Mouse (Mus musculus) midbrain, embryonic 16.5 days (tissue): ENCODE results near the gene Gm21987. TPM values are rescaled to one million over a fixed set of nuclear protein-coding genes. Genes with fewer than 3 reads are reported as not detected.

ENCODE experiments used
- ATAC-seq: fragments of 200-750 bp; cut with Nextera tagmentation; 2 replicates; pipeline ENCODE4 v1.8.0; 2017; ENCODE audit warnings: moderate TSS enrichment
- H3K27ac ChIP-seq: fragments of 300-500 bp; sonication (generic); 2 replicates; pipeline ENCODE4 v1.5.1; 2014; ENCODE audit warnings: mild to moderate bottlenecking, low read length, mixed read lengths
- H3K27me3 ChIP-seq: fragments of 300-500 bp; sonication (generic); 2 replicates; pipeline ENCODE4 v1.6.1; 2014; ENCODE audit warnings: low read depth, low read length, mixed read lengths; ENCODE audit not compliant: control insufficient read depth, insufficient read depth
- H3K36me3 ChIP-seq: fragments of 300-500 bp; sonication (generic); 2 replicates; pipeline ENCODE4 v1.6.1; 2014; ENCODE audit warnings: mild to moderate bottlenecking, low read length, moderate library complexity, mixed read lengths; ENCODE audit not compliant: control insufficient read depth, insufficient read depth
- H3K4me1 ChIP-seq: fragments of 300-500 bp; sonication (generic); 2 replicates; pipeline ENCODE4 v1.6.1; 2014; ENCODE audit warnings: mild to moderate bottlenecking, low read length, mixed read lengths; ENCODE audit not compliant: control insufficient read depth, insufficient read depth
- H3K4me2 ChIP-seq: fragments of 300-500 bp; sonication (generic); 2 replicates; pipeline ENCODE4 v1.6.1; 2014; ENCODE audit warnings: mild to moderate bottlenecking, low read length, mixed read lengths
- H3K4me3 ChIP-seq: fragments of 300-500 bp; sonication (generic); 2 replicates; pipeline ENCODE4 v1.5.1; 2014; ENCODE audit warnings: low read depth, mild to moderate bottlenecking, low read length, moderate library complexity, mixed read lengths
- H3K9ac ChIP-seq: fragments of 300-500 bp; sonication (generic); 2 replicates; pipeline ENCODE4 v1.6.1; 2014; ENCODE audit warnings: low read depth, low read length, mixed read lengths
- H3K9me3 ChIP-seq: fragments of 300-500 bp; sonication (generic); replicated peaks from 2 replicates; pipeline ENCODE4 v1.6.1; 2014; ENCODE audit warnings: mild to moderate bottlenecking, low read length, mixed read lengths; ENCODE audit not compliant: control insufficient read depth, poor library complexity, severe bottlenecking
- WGBS: fragments of 180-500 bp; shearing (Covaris S2); extraction: QIAGEN DNeasy Blood & Tissue Kit; methylation state at CpG from one replicate; pipeline ENCODE4 v1.1.7; 2014; 5-methylcytosine and 5-hydroxymethylcytosine counted together
- polyA plus RNA-seq: library from polyadenylated mRNA; unstranded; fragments of >200 nt; fragmentation: Nextera tagmentation; extraction: Ambion mirVana; gene quantifications from 2 replicates; pipeline ENCODE4 v1.2.1, GENCODE M21; 2015

Gene Gm21987
- polyA plus RNA-seq, 1 experiment from 2014 or later: not detected

DNA sequence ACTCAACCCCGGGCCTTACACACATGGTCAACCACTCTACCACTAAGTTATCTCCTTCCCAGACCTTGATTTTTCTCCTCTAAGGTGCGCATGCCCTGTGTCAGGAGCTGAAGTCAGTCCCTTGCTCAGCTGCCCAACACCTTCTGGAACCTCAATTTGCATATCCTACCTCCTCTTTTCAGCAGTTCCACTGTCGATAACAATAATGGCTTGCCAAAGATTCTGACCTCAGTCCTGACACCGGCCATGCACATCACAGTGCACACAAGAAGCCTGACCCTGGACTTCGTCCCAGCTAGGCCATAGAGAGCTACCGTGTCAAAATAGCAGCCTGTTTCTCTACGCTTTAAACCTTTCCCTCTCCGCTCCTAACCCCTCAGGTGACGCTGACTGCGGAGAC, 26.6 kb downstream of the Gm21987 start:
- no peak overlapping the region for H3K9ac ChIP-seq
- no peak overlapping the region for H3K4me3 ChIP-seq
- no peak overlapping the region for H3K27ac ChIP-seq
- no peak for ATAC-seq
- H3K4me1 ChIP-seq: peaks cover 4% of the 10 kb centered on the region; the same call in 1 of the 2 replicates
- WGBS: 87% methylated on average over 10 of the region's 10 CpGs
- H3K36me3 ChIP-seq: no peaks in the 10 kb centered on the region
- no peaks in the 10 kb centered on the region for H3K27me3 ChIP-seq
- H3K9me3 ChIP-seq: no peaks in the 10 kb centered on the region
- no peak overlapping the region for H3K4me2 ChIP-seq

DNA sequence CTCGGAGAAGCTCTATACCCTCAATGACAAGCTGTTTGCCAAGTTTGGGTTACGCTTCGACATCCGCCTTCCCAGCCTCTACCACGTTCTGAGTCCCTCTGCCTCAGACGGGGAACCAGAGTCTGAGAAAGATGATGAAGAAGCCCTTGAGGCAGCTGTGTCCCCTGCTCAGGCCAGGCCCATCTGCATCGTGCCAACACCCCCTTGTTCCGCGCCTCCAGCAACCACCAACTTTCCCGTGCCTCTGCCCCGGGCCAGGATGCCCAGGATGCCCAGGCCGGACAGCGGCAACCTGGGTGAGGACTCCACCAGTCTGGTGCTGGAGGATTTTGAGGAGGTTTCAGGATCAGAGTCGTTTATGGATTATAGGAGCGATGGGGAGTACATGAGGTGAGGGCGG, 27.1 kb downstream of the Gm21987 start:
- no peak overlapping the region for H3K4me3 ChIP-seq
- no peak for ATAC-seq
- no peak overlapping the region for H3K9ac ChIP-seq
- H3K27me3 ChIP-seq: no peaks in the 10 kb centered on the region
- H3K27ac ChIP-seq: no peak overlapping the region
- no peaks in the 10 kb centered on the region for H3K36me3 ChIP-seq
- peaks cover 4% of the 10 kb centered on the region; the same call in 1 of the 2 replicates for H3K4me1 ChIP-seq
- WGBS: 89% methylated on average over 16 of the region's 16 CpGs
- no peak overlapping the region for H3K4me2 ChIP-seq
- H3K9me3 ChIP-seq: no peaks in the 10 kb centered on the region

- no peak for ATAC-seq
- WGBS: 84% methylated on average over 10 of the region's 10 CpGs
Observed at GRCm38 (mm10) chr16:38374379-38375140, 27.7 kb downstream of the Gm21987 start.

DNA sequence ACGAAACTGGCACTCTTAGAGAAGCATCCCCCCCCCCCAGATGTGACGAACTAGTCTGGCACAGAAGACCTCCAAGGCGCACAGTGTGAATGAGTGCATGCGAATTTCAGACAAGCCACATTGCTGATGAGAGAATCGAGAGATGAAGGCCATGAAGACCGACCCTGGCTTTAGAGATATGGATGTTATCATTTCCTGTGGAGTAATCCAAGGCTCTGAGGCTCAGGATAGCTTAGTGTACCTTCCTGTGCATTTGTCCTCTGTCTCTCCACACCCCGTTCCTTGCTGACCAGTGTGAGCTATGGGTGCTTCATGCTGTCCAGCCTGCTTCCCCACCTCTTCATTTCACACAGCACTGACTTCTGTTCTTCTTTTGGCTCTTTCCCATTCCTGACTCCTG, 28.3 kb downstream of the Gm21987 start:
- Histone ChIP-seq H3K4me2 (no peak overlapping the region), H3K36me3 (no peaks in the 10 kb centered on the region), H3K9me3 (no peaks in the 10 kb centered on the region), H3K4me3 (no peak overlapping the region), H3K9ac (no peak overlapping the region), H3K4me1 (peaks cover 4% of the 10 kb centered on the region; the same call in 1 of the 2 replicates), H3K27ac (no peak overlapping the region), H3K27me3 (no peaks in the 10 kb centered on the region)
- WGBS: 87% methylated on average over 7 of the region's 7 CpGs
- ATAC-seq: no peak

More at GRCm38 (mm10) chr16:38374379-38375140, 27.7 kb downstream of the Gm21987 start:
- Histone ChIP-seq H3K27ac (no peak overlapping the region), H3K27me3 (no peaks in the 10 kb centered on the region), H3K9me3 (no peaks in the 10 kb centered on the region), H3K36me3 (no peaks in the 10 kb centered on the region), H3K4me1 (peaks cover 4% of the 10 kb centered on the region; the same call in 1 of the 2 replicates), H3K9ac (no peak overlapping the region), H3K4me3 (no peak overlapping the region), H3K4me2 (no peak overlapping the region)

DNA sequence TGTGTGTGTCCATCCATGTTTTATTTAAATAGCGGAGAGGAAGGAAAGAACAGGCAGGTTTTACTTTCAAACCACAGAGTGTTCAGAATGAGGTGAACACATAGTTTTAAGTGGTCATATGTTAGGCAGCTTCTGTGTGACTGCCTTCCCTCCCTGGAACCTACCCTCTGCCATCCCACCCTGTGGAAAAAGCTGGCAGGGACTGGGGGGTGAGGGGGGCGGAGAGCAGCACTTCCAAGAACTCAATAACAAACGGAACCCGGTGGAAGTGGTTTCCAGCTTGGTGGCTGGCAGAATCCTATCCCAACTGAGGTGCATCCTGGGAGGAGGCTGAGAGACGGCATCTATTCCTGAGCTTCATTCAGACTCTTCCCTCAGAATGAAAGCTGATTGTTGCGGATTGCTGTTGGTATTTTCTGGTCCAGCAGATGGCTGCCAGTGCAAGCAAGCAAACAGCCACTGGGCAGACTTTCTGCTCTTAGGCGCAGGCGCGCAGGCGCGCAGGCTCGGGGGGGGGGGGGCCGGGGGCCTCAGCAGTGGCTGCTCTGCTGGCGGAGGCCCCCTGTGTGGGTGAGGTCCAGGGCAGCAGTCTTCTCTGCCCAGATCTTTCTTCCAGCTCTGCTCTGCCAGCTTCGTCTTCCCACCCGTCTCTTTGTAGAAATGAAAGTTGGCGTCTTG, 29.5 kb downstream of the Gm21987 start:
- Histone ChIP-seq H3K9me3 (no peaks in the 10 kb centered on the region), H3K27ac (peak overlapping the region; percentile 83), H3K27me3 (no peaks in the 10 kb centered on the region), H3K4me2 (peak overlapping the region; percentile 57), H3K36me3 (no peaks in the 10 kb centered on the region), H3K4me1 (peaks cover 4% of the 10 kb centered on the region; the same call in 1 of the 2 replicates), H3K4me3 (peak overlapping the region; percentile 32), H3K9ac (peak overlapping the region; percentile 66; the same call in 1 of the 2 replicates)
- 21% methylated on average over 12 of the region's 17 CpGs for WGBS
- ATAC-seq: peak; percentile 89

- H3K9ac ChIP-seq: peak overlapping the region; percentile 66; the same call in 1 of the 2 replicates
- H3K4me1 ChIP-seq: peaks cover 4% of the 10 kb centered on the region; the same call in 1 of the 2 replicates
- 52% methylated on average over 8 of the region's 8 CpGs for WGBS
- peak; percentile 54; the same call in 1 of the 2 replicates for ATAC-seq
- H3K27me3 ChIP-seq: no peaks in the 10 kb centered on the region
- H3K4me3 ChIP-seq: peak overlapping the region; percentile 32
- H3K27ac ChIP-seq: peak overlapping the region; percentile 83
- no peaks in the 10 kb centered on the region for H3K9me3 ChIP-seq
- peak overlapping the region; percentile 57 for H3K4me2 ChIP-seq
- no peaks in the 10 kb centered on the region for H3K36me3 ChIP-seq
Observed at GRCm38 (mm10) chr16:38376841-38377249, 30.0 kb downstream of the Gm21987 start.

DNA sequence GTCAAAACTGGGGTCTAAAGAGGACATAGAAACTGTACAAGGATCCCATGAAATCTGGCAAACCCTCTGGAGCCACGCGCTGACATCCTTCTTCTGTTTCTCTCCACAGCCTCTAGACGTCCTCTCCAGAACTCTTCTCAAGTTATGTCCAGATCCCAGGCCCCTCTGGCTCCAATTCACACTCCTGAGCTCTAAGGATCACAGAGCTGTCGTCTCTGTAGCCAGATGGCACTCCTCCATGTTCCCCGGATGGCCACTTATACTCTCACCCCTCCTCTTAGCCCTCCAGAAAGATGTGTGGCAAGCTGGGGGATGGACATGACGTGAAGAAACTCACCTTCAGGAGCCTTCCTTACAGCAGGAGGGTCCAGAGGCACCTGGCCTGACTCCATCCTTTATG, 30.7 kb downstream of the Gm21987 start:
- no peak for ATAC-seq
- Histone ChIP-seq H3K27me3 (no peaks in the 10 kb centered on the region), H3K4me3 (no peak overlapping the region), H3K4me2 (no peak overlapping the region), H3K4me1 (peaks cover 4% of the 10 kb centered on the region; the same call in 1 of the 2 replicates), H3K9ac (no peak overlapping the region), H3K27ac (no peak overlapping the region), H3K36me3 (no peaks in the 10 kb centered on the region), H3K9me3 (no peaks in the 10 kb centered on the region)
- 84% methylated on average over 6 of the region's 6 CpGs for WGBS

GRCm38 (mm10) chr16:38378591-38378990, 31.8 kb downstream of the Gm21987 start:
- no peaks in the 10 kb centered on the region for H3K9me3 ChIP-seq
- no peak overlapping the region for H3K4me2 ChIP-seq
- 90% methylated on average over 6 of the region's 6 CpGs for WGBS
- no peak overlapping the region for H3K4me3 ChIP-seq
- no peaks in the 10 kb centered on the region for H3K27me3 ChIP-seq
- no peak overlapping the region for H3K9ac ChIP-seq
- ATAC-seq: no peak
- H3K4me1 ChIP-seq: peaks cover 4% of the 10 kb centered on the region; the same call in 1 of the 2 replicates
- no peak overlapping the region for H3K27ac ChIP-seq
- H3K36me3 ChIP-seq: no peaks in the 10 kb centered on the region

DNA sequence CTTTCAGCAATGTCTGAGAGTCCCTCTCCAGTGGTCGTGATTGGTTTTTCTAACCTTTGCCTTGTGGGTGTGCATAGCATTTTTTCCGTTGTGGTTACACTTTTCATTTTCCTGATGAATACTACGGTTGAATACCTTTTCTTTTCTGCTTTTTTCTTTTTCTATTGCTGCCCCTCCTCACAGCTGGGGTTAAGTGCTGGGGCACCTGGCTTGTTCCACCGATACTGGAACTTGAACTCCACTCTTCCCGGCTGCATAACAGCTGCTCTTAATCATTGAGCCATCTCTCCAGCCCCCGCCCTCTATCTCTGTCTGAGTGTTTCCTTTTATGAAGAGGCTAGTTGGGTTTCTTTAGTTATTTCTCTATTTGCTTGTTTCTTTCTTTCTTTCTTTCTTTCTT, 32.2 kb downstream of the Gm21987 start:
- Histone ChIP-seq H3K9me3 (no peaks in the 10 kb centered on the region), H3K4me3 (no peak overlapping the region), H3K9ac (no peak overlapping the region), H3K36me3 (no peaks in the 10 kb centered on the region), H3K27me3 (no peaks in the 10 kb centered on the region), H3K27ac (no peak overlapping the region), H3K4me1 (peaks cover 4% of the 10 kb centered on the region; the same call in 1 of the 2 replicates), H3K4me2 (no peak overlapping the region)
- no peak for ATAC-seq
- 59% methylated on average over 6 of the region's 6 CpGs for WGBS
